Mouse (Mus musculus) CD4-positive, CD25-positive, alpha-beta regulatory T cell (primary cell): ENCODE results near the gene Alyref. TPM values are rescaled to one million over a fixed set of nuclear protein-coding genes. Genes with fewer than 3 reads are reported as not detected.

Experiments used
- polyA plus RNA-seq: library from polyadenylated mRNA; unstranded; fragments of 100-300 nt; shearing (Covaris generic); gene quantifications from one replicate; pipeline ENCODE4 v1.2.1, GENCODE M21; 2017

Alyref gene
- 327 TPM for polyA plus RNA-seq

GRCm38 (mm10) chr11:120598283-120598989, at the start of gene Alyref, which contains the start of gene Anapc11:
Gene Alyref, minus strand, starts transcription at chr11:120598365.
Gene Anapc11, plus strand, starts transcription at chr11:120598421.

GRCm38 (mm10) chr11:120643601-120643987, 45.4 kb upstream of the Alyref start, which contains the start of gene Pycr1:
Gene Pycr1, minus strand, starts transcription at chr11:120643769.

GRCm38 (mm10) chr11:120633520-120634343, 35.6 kb upstream of the Alyref start, which contains the start of gene Mafg:
Gene Mafg, minus strand, starts transcription at chr11:120633600.

GRCm38 (mm10) chr11:120625152-120625775, 27.1 kb upstream of the Alyref start, which contains the start of gene Sirt7:
Gene Sirt7, minus strand, starts transcription at chr11:120625240.

GRCm38 (mm10) chr11:120617519-120618112, 19.5 kb upstream of the Alyref start, which contains the start of gene Pcyt2:
Gene Pcyt2, minus strand, starts transcription at chr11:120617936.

GRCm38 (mm10) chr11:120608241-120609034, 10.3 kb upstream of the Alyref start, which contains the start of gene Npb:
Gene Npb, plus strand, starts transcription at chr11:120608477.

GRCm38 (mm10) chr11:120581490-120582267, 16.5 kb downstream of the Alyref start, which contains the start of gene Arhgdia:
Gene Arhgdia, minus strand, starts transcription at chr11:120581624.

GRCm38 (mm10) chr11:120572752-120573584, 25.2 kb downstream of the Alyref start, which contains the start of gene P4hb:
Gene P4hb, minus strand, starts transcription at chr11:120573253.

GRCm38 (mm10) chr11:120550810-120551440, 47.2 kb downstream of the Alyref start, which contains the start of gene Ppp1r27:
Gene Ppp1r27, minus strand, starts transcription at chr11:120551132.

GRCm38 (mm10) chr11:120549168-120549945, 48.8 kb downstream of the Alyref start, which contains the start of gene Mcrip1:
Gene Mcrip1, minus strand, starts transcription at chr11:120549727.

Other genes starting within 250 kb of the Alyref start
- gene Actg1, start 249.8 kb downstream of the Alyref start, polyA plus RNA-seq = 2,226 TPM
- 0.68 TPM for gene Fscn2, start 236.8 kb downstream of the Alyref start, polyA plus RNA-seq
- gene Faap100, start 219.6 kb downstream of the Alyref start, polyA plus RNA-seq = 29.6 TPM
- gene Nploc4, start 160.7 kb downstream of the Alyref start, polyA plus RNA-seq = 54.4 TPM
- not detected for gene Tspan10, start 155.7 kb downstream of the Alyref start, polyA plus RNA-seq
- gene Pde6g, start 144.9 kb downstream of the Alyref start, polyA plus RNA-seq = 0.35 TPM
- 14.6 TPM for gene Oxld1, start 140.3 kb downstream of the Alyref start, polyA plus RNA-seq
- 50.7 TPM for gene Ccdc137, start 140.2 kb downstream of the Alyref start, polyA plus RNA-seq
- gene Arl16, start 130.8 kb downstream of the Alyref start, polyA plus RNA-seq = 36.3 TPM
- gene Mrpl12, start 113.8 kb downstream of the Alyref start, polyA plus RNA-seq = 70.7 TPM
- gene Slc25a10, start 106.5 kb downstream of the Alyref start, polyA plus RNA-seq = 8.9 TPM
- gene Gcgr, start 67.7 kb downstream of the Alyref start, polyA plus RNA-seq = not detected
- gene Mcrip1, start 48.6 kb downstream of the Alyref start, polyA plus RNA-seq = 144 TPM
- gene Ppp1r27, start 47.2 kb downstream of the Alyref start, polyA plus RNA-seq = not detected
- 244 TPM for gene P4hb, start 25.1 kb downstream of the Alyref start, polyA plus RNA-seq
- 800 TPM for gene Arhgdia, start 16.7 kb downstream of the Alyref start, polyA plus RNA-seq
- 115 TPM for gene Anapc11, start 56 bp upstream of the Alyref start, polyA plus RNA-seq
- 1.2 TPM for gene Npb, start 10.1 kb upstream of the Alyref start, polyA plus RNA-seq
- 159 TPM for gene Pcyt2, start 19.6 kb upstream of the Alyref start, polyA plus RNA-seq
- 300 TPM for gene Sirt7, start 26.9 kb upstream of the Alyref start, polyA plus RNA-seq
- gene Mafg, start 35.2 kb upstream of the Alyref start, polyA plus RNA-seq = 17.6 TPM
- 1.2 TPM for gene Pycr1, start 45.4 kb upstream of the Alyref start, polyA plus RNA-seq
- gene Myadml2, start 49.8 kb upstream of the Alyref start, polyA plus RNA-seq = 0.41 TPM
- gene Notum, start 62.8 kb upstream of the Alyref start, polyA plus RNA-seq = not detected
- gene Aspscr1, start 74.6 kb upstream of the Alyref start, polyA plus RNA-seq = 178 TPM
- gene Cenpx, start 115.4 kb upstream of the Alyref start, polyA plus RNA-seq = 114 TPM
- 67.6 TPM for gene Lrrc45, start 115.6 kb upstream of the Alyref start, polyA plus RNA-seq
- 1.8 TPM for gene Rac3, start 123.1 kb upstream of the Alyref start, polyA plus RNA-seq
- 14.3 TPM for gene Dcxr, start 128.9 kb upstream of the Alyref start, polyA plus RNA-seq
- 0.59 TPM for gene Cbr2, start 133.7 kb upstream of the Alyref start, polyA plus RNA-seq
- 29.4 TPM for gene Hmga1b, start 164.4 kb upstream of the Alyref start, polyA plus RNA-seq
- gene Rfng, start 185.8 kb upstream of the Alyref start, polyA plus RNA-seq = 39.3 TPM
- gene Gps1, start 185.9 kb upstream of the Alyref start, polyA plus RNA-seq = 159 TPM
- 83.8 TPM for gene Dus1l, start 198.0 kb upstream of the Alyref start, polyA plus RNA-seq
- gene Fasn, start 226.2 kb upstream of the Alyref start, polyA plus RNA-seq = 45.8 TPM